Mouse (Mus musculus) neural tube, embryonic 11.5 days (tissue): ENCODE measurements around the gene Mfrp. TPM values are rescaled to one million over a fixed set of nuclear protein-coding genes. Genes with fewer than 3 reads are reported as not detected.
A peak's percentile ranks its signal among the peaks of the same experiment; 100 is the strongest.

Experiments
- ATAC-seq: fragments of 200-750 bp; cut with Nextera tagmentation; 2 replicates; pipeline ENCODE4 v1.8.0; 2017; ENCODE audit warnings: moderate number of reproducible peaks, mild to moderate bottlenecking, moderate TSS enrichment, moderate library complexity; ENCODE audit not compliant: insufficient read depth, low FRiP score, low TSS enrichment
- DNase-seq: peaks from one replicate; pipeline ENCODE4 v3.0.0-alpha.2; 2015; ENCODE audit warnings: low spot score
- H3K27ac ChIP-seq: fragments of 300-500 bp; sonication (generic); 2 replicates; pipeline ENCODE4 v1.5.1; 2014; ENCODE audit warnings: low read depth, mild to moderate bottlenecking, low read length
- H3K27me3 ChIP-seq: fragments of 300-500 bp; sonication (generic); 2 replicates; pipeline ENCODE4 v1.6.1; 2014; ENCODE audit warnings: mild to moderate bottlenecking, low read length, mixed read lengths; ENCODE audit not compliant: control insufficient read depth, insufficient read depth
- H3K36me3 ChIP-seq: fragments of 300-500 bp; sonication (generic); 2 replicates; pipeline ENCODE4 v1.6.1; 2014; ENCODE audit warnings: mild to moderate bottlenecking, low read length, moderate library complexity, mixed read lengths; ENCODE audit not compliant: control insufficient read depth, insufficient read depth
- H3K4me1 ChIP-seq: fragments of 300-500 bp; sonication (generic); 2 replicates; pipeline ENCODE4 v1.6.1; 2014; ENCODE audit warnings: low read length, mixed read lengths; ENCODE audit not compliant: control insufficient read depth, insufficient read depth
- H3K4me2 ChIP-seq: fragments of 300-500 bp; sonication (generic); 2 replicates; pipeline ENCODE4 v1.6.1; 2014; ENCODE audit warnings: low read depth, mild to moderate bottlenecking, moderate library complexity
- H3K4me3 ChIP-seq: fragments of 300-500 bp; sonication (generic); 2 replicates; pipeline ENCODE4 v1.5.1; 2014; ENCODE audit warnings: low read depth, low read length
- H3K9ac ChIP-seq: fragments of 300-500 bp; sonication (generic); 2 replicates; pipeline ENCODE4 v1.6.1; 2014; ENCODE audit warnings: mild to moderate bottlenecking, low read length
- H3K9me3 ChIP-seq: fragments of 300-500 bp; sonication (generic); 2 replicates; pipeline ENCODE4 v1.6.1; 2016; ENCODE audit warnings: low read length; ENCODE audit not compliant: control insufficient read depth
- WGBS: fragments of 180-500 bp; shearing (Covaris S2); extraction: QIAGEN DNeasy Blood & Tissue Kit; methylation state at CpG from one replicate; pipeline ENCODE4 v1.1.7; 2014; 5-methylcytosine and 5-hydroxymethylcytosine counted together
- polyA plus RNA-seq: library from polyadenylated mRNA; unstranded; fragments of >200 nt; fragmentation: Nextera tagmentation; extraction: Ambion mirVana; gene quantifications from 2 replicates; pipeline ENCODE4 v1.2.1, GENCODE M21; 2014

The Mfrp gene
- 0.15 and 0.21 TPM in 2 replicates for polyA plus RNA-seq

DNA sequence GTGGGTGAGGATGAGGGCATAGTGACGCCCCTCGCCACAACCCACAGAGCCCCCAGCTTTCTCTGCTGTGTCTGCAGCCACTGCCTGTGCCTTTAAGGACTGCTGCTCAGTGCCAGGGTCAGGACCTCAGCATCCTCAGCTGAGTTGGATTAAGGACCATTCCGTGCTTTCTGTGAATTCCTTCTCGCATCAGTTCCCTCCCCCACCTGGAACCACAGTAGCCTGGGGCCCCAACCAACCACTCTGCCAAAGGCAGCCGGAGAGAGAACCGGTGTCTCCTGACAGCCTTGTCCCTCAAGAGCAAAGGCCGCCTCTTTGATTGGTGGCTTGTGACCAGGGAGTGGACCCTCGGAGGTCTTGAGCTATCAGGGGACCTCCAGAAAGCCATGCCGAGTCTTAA, at the start of gene Mfrp:
TSS of gene Mfrp (plus strand) at position 240 of the 400 bp plus-strand sequence.
- Histone ChIP-seq H3K4me3 (no peak within 1 kb of the TSS), H3K27ac (no peak within 1 kb of the TSS)

DNA sequence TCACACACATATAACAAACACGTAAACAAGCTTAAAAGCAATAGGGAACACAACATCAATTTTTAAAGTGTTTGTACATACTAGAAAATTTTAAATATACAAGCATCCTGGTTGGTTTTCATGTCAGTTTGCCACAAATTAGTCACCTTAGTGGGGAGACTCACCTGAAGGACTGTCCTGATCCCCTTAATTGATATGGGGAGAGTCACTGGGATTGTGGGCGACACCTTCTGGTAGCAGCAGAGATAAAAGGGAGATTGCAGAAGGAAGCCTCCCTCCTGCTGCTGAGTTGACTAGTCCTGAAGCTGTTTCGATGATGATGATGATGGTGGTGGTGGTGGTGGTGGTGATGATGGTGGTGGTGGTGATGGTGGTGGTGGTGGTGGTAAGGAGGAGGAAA, 48.7 kb upstream of the Mfrp start:
- H3K9ac ChIP-seq = no peak overlapping the region
- WGBS = 68% methylated on average over 3 of the region's 3 CpGs
- no peak overlapping the region for H3K4me2 ChIP-seq
- H3K27ac ChIP-seq = no peak overlapping the region
- DNase-seq (no peak), ATAC-seq (no peak)
- no peaks in the 10 kb centered on the region for H3K36me3 ChIP-seq
- H3K27me3 ChIP-seq = no peaks in the 10 kb centered on the region
- H3K4me1 ChIP-seq = no peaks in the 10 kb centered on the region
- H3K9me3 ChIP-seq = no peaks in the 10 kb centered on the region
- no peak overlapping the region for H3K4me3 ChIP-seq

More for the DNA sequence above, at the start of gene Mfrp:
- ATAC-seq (no peak), DNase-seq (no peak)
- no peak within 1 kb of the TSS for H3K4me2 ChIP-seq
- H3K9ac ChIP-seq = no peak within 1 kb of the TSS
- 72% methylated on average over 9 of the region's 9 CpGs for WGBS
- peaks cover 9% of the 10 kb centered on the region for H3K36me3 ChIP-seq
- H3K27me3 ChIP-seq = no peaks in the 10 kb centered on the region
- no peaks in the 10 kb centered on the region for H3K9me3 ChIP-seq
- no peaks in the 10 kb centered on the region for H3K4me1 ChIP-seq

GRCm38 (mm10) chr9:44053936-44054335, 47.6 kb upstream of the Mfrp start:
- Histone ChIP-seq H3K4me2 (no peak overlapping the region), H3K4me3 (no peak overlapping the region), H3K4me1 (no peaks in the 10 kb centered on the region), H3K27ac (no peak overlapping the region), H3K9ac (no peak overlapping the region), H3K36me3 (no peaks in the 10 kb centered on the region), H3K27me3 (no peaks in the 10 kb centered on the region), H3K9me3 (no peaks in the 10 kb centered on the region)
- ATAC-seq (no peak), DNase-seq (no peak)
- WGBS = 85% methylated on average over 1 of the region's 1 CpGs

DNA sequence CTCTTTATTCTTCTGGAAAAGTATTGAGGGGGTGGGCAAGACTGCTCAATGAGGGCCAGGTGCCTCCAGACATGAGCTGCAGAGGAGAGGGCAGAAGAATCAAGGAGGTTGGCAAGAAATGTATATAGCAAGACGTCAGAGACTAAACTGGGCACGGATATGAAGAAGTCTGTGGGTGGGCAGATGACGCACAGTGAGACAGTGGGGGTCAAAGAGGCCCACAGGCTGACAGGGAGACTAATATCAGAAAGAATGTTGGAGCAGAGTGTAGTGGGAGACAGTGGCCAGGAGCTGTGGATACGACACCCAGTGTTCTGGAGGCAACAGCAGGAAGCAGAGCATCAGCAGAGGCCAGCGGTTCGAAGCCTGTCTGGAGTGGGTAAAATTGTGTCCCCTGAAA, 42.9 kb upstream of the Mfrp start:
- no peaks in the 10 kb centered on the region for H3K27me3 ChIP-seq
- no peaks in the 10 kb centered on the region for H3K4me1 ChIP-seq
- no peak for ATAC-seq
- H3K27ac ChIP-seq = no peak overlapping the region
- H3K36me3 ChIP-seq = no peaks in the 10 kb centered on the region
- WGBS = 93% methylated on average over 6 of the region's 6 CpGs
- no peak for DNase-seq
- H3K4me2 ChIP-seq = no peak overlapping the region
- H3K9me3 ChIP-seq = no peaks in the 10 kb centered on the region
- no peak overlapping the region for H3K4me3 ChIP-seq
- no peak overlapping the region for H3K9ac ChIP-seq

DNA sequence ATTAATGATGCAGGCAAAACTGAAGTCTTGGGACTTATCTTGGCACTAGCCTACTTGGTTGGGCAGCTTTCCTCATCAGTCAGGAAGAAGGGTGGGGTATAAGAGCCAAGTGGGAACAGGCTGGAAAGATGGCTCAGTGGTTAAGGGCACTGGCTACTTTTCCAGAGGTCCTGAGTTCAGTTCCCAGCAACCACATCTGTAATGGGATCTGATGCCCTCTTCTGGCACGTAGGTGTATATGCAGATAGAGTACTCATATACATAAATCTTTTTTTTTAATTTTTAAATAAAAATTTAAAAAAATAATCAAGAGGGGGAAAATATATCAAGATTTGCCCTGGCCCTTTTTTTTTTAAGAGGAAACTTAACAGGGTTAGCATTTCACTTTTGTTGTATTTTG, 36.4 kb upstream of the Mfrp start:
- Histone ChIP-seq H3K27ac (no peak overlapping the region), H3K27me3 (no peaks in the 10 kb centered on the region), H3K4me1 (peaks cover 5% of the 10 kb centered on the region; the same call in 1 of the 2 replicates), H3K9me3 (no peaks in the 10 kb centered on the region), H3K4me3 (no peak overlapping the region), H3K4me2 (no peak overlapping the region), H3K36me3 (no peaks in the 10 kb centered on the region), H3K9ac (no peak overlapping the region)
- ATAC-seq = no peak
- WGBS = 29% methylated on average over 1 of the region's 1 CpGs
- no peak for DNase-seq

- H3K4me3 ChIP-seq = peak within 1 kb of the TSS; percentile 40
- peak within 1 kb of the TSS; percentile 81 for H3K4me2 ChIP-seq
- DNase-seq (peak; percentile 98), ATAC-seq (peak; percentile 95)
- no peaks in the 10 kb centered on the region for H3K9me3 ChIP-seq
- peak within 1 kb of the TSS; percentile 44 for H3K9ac ChIP-seq
- H3K27ac ChIP-seq = no peak within 1 kb of the TSS
- no peaks in the 10 kb centered on the region for H3K36me3 ChIP-seq
- under 1% methylated on average over 38 of the region's 38 CpGs for WGBS
- peaks cover 17% of the 10 kb centered on the region for H3K4me1 ChIP-seq
- H3K27me3 ChIP-seq = no peaks in the 10 kb centered on the region
Measured at GRCm38 (mm10) chr9:44066785-44067225, 34.7 kb upstream of the Mfrp start, which contains the start of gene Usp2. Usp2 (plus strand) TSS chr9:44067021.

DNA sequence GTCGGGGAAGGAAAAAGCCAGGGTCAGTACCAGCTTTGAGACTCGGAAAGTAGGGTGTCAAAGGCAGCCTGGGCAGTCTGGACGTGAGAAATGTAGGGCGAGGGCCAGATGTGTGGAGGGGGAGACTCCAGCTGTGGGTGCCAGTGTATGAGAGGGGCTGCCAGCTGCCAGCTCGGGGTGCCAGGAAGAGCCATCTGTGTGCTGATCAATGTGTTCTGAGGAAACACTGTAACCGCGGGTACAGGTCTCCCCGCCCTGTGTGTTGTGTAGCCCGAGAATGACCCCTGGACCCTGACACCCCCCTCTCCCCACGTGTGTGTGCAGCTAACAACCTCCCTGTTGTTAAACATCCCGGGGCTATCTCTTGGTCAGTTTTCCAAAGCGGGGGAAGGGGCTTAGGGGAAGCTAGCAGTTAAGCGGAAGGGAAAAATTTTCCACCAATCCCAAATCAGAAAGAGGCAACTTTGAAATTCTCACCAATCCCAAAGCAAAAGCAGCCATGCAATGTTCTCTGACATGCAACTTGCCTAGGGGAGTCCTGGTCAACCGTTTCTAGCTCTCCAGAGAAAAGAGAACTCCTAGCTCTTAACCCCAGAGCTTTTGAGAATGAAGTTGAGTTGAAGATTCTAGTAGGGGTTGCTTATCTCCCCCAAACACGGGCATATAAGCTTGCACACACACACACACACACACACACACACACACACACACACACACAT, 34.1 kb upstream of the Mfrp start:
- Histone ChIP-seq H3K9ac (peak overlapping the region; percentile 44), H3K9me3 (no peaks in the 10 kb centered on the region), H3K27me3 (no peaks in the 10 kb centered on the region), H3K27ac (no peak overlapping the region), H3K36me3 (no peaks in the 10 kb centered on the region), H3K4me1 (peaks cover 23% of the 10 kb centered on the region), H3K4me3 (peak overlapping the region; percentile 40), H3K4me2 (peak overlapping the region; percentile 81)
- DNase-seq (no peak), ATAC-seq (peak; percentile 43; the same call in 1 of the 2 replicates)
- WGBS = 5% methylated on average over 15 of the region's 15 CpGs

DNA sequence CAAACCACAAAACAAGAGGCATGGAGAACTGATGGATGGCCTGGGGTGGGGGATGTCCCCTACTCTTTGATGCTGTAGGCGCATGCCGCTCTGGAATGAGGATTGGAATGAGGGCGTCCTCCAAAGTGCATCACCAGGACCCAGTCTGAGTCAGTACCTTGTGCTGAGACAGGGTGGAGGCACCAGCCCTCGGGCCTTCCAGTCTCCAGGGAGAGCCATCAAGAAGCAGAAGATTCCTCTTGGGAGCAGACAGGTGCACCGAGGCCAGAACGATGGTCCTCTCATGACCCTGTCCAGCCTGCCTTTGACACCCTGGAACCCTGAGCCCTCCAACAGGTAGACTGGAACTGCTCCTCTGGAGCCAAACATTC, 33.6 kb upstream of the Mfrp start:
- no peak overlapping the region for H3K9ac ChIP-seq
- H3K36me3 ChIP-seq = no peaks in the 10 kb centered on the region
- DNase-seq (no peak), ATAC-seq (no peak)
- H3K9me3 ChIP-seq = no peaks in the 10 kb centered on the region
- peaks cover 26% of the 10 kb centered on the region for H3K4me1 ChIP-seq
- no peaks in the 10 kb centered on the region for H3K27me3 ChIP-seq
- no peak overlapping the region for H3K4me3 ChIP-seq
- H3K4me2 ChIP-seq = no peak overlapping the region
- H3K27ac ChIP-seq = no peak overlapping the region
- 82% methylated on average over 6 of the region's 6 CpGs for WGBS

- DNase-seq (no peak), ATAC-seq (no peak)
- Histone ChIP-seq H3K9ac (no peak overlapping the region), H3K4me1 (peaks cover 30% of the 10 kb centered on the region), H3K36me3 (no peaks in the 10 kb centered on the region), H3K27me3 (no peaks in the 10 kb centered on the region), H3K27ac (no peak overlapping the region), H3K4me3 (no peak overlapping the region), H3K9me3 (no peaks in the 10 kb centered on the region), H3K4me2 (no peak overlapping the region)
- WGBS = 32% methylated on average over 7 of the region's 7 CpGs
Measured at GRCm38 (mm10) chr9:44069252-44069651, 32.3 kb upstream of the Mfrp start.
